ENCODE assay signal across 16 mouse cellular contexts in the genomic region with DNA sequence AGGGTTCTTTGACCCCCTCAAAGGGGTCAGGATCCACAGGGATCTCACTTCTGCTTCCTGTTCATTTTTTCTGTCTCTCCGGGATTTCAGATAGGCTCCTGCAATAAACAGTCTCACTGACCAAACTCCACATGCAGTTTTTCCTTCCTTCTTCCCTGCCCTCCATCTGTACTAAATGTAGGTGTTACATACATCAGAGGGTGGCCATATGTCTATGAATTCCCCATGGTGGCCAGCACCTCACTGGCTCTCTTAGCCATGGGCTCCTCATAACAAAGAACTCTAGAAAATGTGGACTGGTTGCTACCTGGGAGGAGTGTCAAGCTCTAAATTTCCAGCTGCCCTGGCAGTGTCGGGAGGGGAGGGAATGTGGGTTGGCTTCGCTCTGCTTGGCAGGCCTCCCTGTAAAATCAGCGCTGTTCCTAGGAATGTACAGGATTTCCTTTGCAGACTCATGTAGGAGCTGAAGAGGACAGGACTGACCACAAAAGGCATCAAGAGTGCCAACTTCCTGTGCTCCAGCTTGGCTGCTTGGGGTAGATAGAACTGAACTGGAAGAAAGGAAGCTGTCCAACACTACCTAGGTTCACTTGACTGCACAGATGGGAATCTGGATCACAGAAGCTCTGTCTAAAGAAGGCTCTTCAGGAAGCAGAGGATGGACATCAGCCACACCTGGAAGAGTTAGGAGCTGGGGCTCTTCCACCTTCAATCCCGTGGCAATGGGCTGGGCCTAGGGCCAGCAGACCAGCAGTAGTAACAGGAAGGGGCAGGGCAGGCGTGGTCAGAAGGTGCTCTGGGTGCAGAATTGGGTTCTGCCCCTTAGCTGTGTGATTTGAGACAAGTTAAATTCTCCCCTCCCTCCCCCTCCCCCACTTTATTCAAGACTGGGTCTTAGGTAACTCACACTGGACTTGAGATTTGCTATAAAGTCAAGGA. TPM values are rescaled to one million over a fixed set of nuclear protein-coding genes. Genes with fewer than 3 reads are reported as not detected.
DNase-seq lines count a peak whose midpoint lies in the region; ATAC-seq and TF ChIP-seq lines count a peak whose summit lies in the region.
"Had no signal": no experiment of that assay in that cellular context is flagged by ENCODE, and none has a peak within 500 bp of the region (broad histone marks: within the 10 kb centered on the region; RNA-seq: fewer than 3 reads in every experiment).

No protein-coding gene starts in this region.

- H3K4me3 ChIP-seq in heart, embryonic 13.5 days: no peak overlapping the region
- no peak overlapping the region for H3K4me3 ChIP-seq in embryonic facial prominence, embryonic 14.5 days (ENCODE audit: low read depth, low read length)
- H3K4me3 ChIP-seq in lung, embryonic 14.5 days (ENCODE audit: low read depth, low read length): no peak overlapping the region

- H3K36me3 ChIP-seq in heart, embryonic 13.5 days: no peaks in the 10 kb centered on the region
- no peaks in the 10 kb centered on the region for H3K36me3 ChIP-seq in embryonic facial prominence, embryonic 14.5 days (ENCODE audit: control insufficient read depth, insufficient read depth, low read length)
- H3K36me3 ChIP-seq in lung, embryonic 14.5 days (ENCODE audit: insufficient read depth): no peaks in the 10 kb centered on the region

- no peak overlapping the region for H3K9ac ChIP-seq in heart, embryonic 13.5 days
- no peak overlapping the region for H3K9ac ChIP-seq in embryonic facial prominence, embryonic 14.5 days (ENCODE audit: low read depth, low read length)
- H3K9ac ChIP-seq in lung, embryonic 14.5 days: no peak overlapping the region

- ATAC-seq in heart, embryonic 13.5 days (ENCODE audit: extremely low read depth, insufficient number of reproducible peaks, low FRiP score, low TSS enrichment): no peak
- peak; percentile 50; the same call in 1 of the 2 replicates for ATAC-seq in embryonic facial prominence, embryonic 14.5 days (ENCODE audit: low read depth)
- ATAC-seq in lung, embryonic 14.5 days (ENCODE audit: insufficient read depth): peak; percentile 35

- no peak for TF ChIP-seq CTCF in lung, embryonic 14.5 days (IDR thresholded peaks at IDR 0.05; ENCODE audit: low read depth)

- H3K4me2 ChIP-seq in heart, embryonic 13.5 days: no peak overlapping the region
- no peak overlapping the region for H3K4me2 ChIP-seq in embryonic facial prominence, embryonic 14.5 days (ENCODE audit: low read depth, low read length)
- no peak overlapping the region for H3K4me2 ChIP-seq in lung, embryonic 14.5 days

- intact Hi-C loops in heart, postnatal 36 days (cut with DNase I): no loop called here
- intact Hi-C loops in left cerebral cortex, postnatal 36 days (cut with DNase I): no loop called here

- no peaks in the 10 kb centered on the region for H3K27me3 ChIP-seq in heart, embryonic 13.5 days (replicated peaks)
- no peaks in the 10 kb centered on the region for H3K27me3 ChIP-seq in embryonic facial prominence, embryonic 14.5 days (replicated peaks; ENCODE audit: control insufficient read depth, insufficient read depth, low read length)
- no peaks in the 10 kb centered on the region for H3K27me3 ChIP-seq in lung, embryonic 14.5 days (ENCODE audit: insufficient read depth, low read length)

- H3K27ac ChIP-seq in heart, embryonic 13.5 days (replicated peaks): peak overlapping the region; percentile 44; the same call in 1 of the 2 replicates
- 0 out of 2 replicates have a peak overlapping the region, but pooled peaks have one; percentile 36 for H3K27ac ChIP-seq in embryonic facial prominence, embryonic 14.5 days (replicated peaks; ENCODE audit: low read depth, low read length)
- peak overlapping the region; percentile 18; the same call in 1 of the 2 replicates for H3K27ac ChIP-seq in lung, embryonic 14.5 days (ENCODE audit: low read depth)

- 68% methylated on average over 6 of the region's 6 CpGs for WGBS in heart, embryonic 13.5 days
- WGBS in embryonic facial prominence, embryonic 14.5 days: 64% methylated on average over 6 of the region's 6 CpGs
- 49% methylated on average over 6 of the region's 6 CpGs for WGBS in lung, embryonic 14.5 days

- no peak for DNase-seq in heart, postnatal 36 days
- DNase-seq in 3134 (ENCODE audit: extremely low read depth, insufficient read length, low spot score): peak; percentile 86
- peak; percentile 63 for DNase-seq in embryonic facial prominence, embryonic 14.5 days (ENCODE audit: low spot score)
- DNase-seq in lung, embryonic 14.5 days: peak; percentile 57
- no peak for DNase-seq in adrenal gland, adult 18-20 months (ENCODE audit: low spot score in 2 of 2)
- no peak for DNase-seq in urinary bladder, postnatal 36 days (ENCODE audit: low spot score in 2 of 2)
- no peak for DNase-seq in left cerebral cortex, postnatal 36 days (ENCODE audit: low spot score in 2 of 2)
- DNase-seq: adrenal gland, postnatal 36 days; cerebellum, postnatal 14 days; thymus, adult 18-20 months had no signal

- H3K9me3 ChIP-seq in heart, embryonic 13.5 days: no peaks in the 10 kb centered on the region
- no peaks in the 10 kb centered on the region for H3K9me3 ChIP-seq in embryonic facial prominence, embryonic 14.5 days (ENCODE audit: control insufficient read depth, low read length)
- H3K9me3 ChIP-seq in lung, embryonic 14.5 days (ENCODE audit: low read depth, low read length): no peaks in the 10 kb centered on the region

- H3K4me1 ChIP-seq in heart, embryonic 13.5 days: peaks cover 26% of the 10 kb centered on the region
- H3K4me1 ChIP-seq in embryonic facial prominence, embryonic 14.5 days (ENCODE audit: control insufficient read depth, insufficient read depth, low read length): 0 out of 2 replicates have a peak, but pooled peaks cover 3% of the 10 kb centered on the region
- no peaks in the 10 kb centered on the region for H3K4me1 ChIP-seq in lung, embryonic 14.5 days (ENCODE audit: insufficient read depth)

RNA-seq across cellular contexts. Expression of a gene that starts 14.0 kb away (rescaled TPM):
- polyA plus RNA-seq in heart, embryonic 13.5 days (2015; fragmentation: Nextera tagmentation; extraction: Ambion mirVana): not detected in 2 replicates
- not detected for total RNA-seq in heart, postnatal 36 days (2021)
- 4.8 TPM in 1 of 2 replicates, not detected in the other for polyA plus RNA-seq in embryonic facial prominence, embryonic 14.5 days (2014; fragmentation: Nextera tagmentation; extraction: Ambion mirVana)
- polyA plus RNA-seq in lung, embryonic 14.5 days (2014; fragmentation: Nextera tagmentation; extraction: Ambion mirVana): not detected in 2 replicates
- not detected for total RNA-seq in adrenal gland, adult 18-20 months (2021)
- under 1 TPM in 1 of 2 experiments, not detected in 1; 0.79 TPM for total RNA-seq in left cerebral cortex, postnatal 36 days (2021)
- total RNA-seq: adrenal gland, postnatal 36 days; gastrocnemius, adult 18-20 months; left cerebral cortex, postnatal 25 days; megakaryocyte progenitor cell, adult 5-6 weeks had no signal
- polyA plus RNA-seq: hindbrain, embryonic 11.5 days; small intestine, adult 2 months had no signal

RNA-seq across cellular contexts. Expression of a gene that starts 56.3 kb away (rescaled TPM):
- polyA plus RNA-seq in heart, embryonic 13.5 days (2015; fragmentation: Nextera tagmentation; extraction: Ambion mirVana): 4.1 and 6.6 TPM in 2 replicates
- total RNA-seq in heart, postnatal 36 days (2021): 10 to 100 TPM; 12.1 to 16.4 TPM
- polyA plus RNA-seq in embryonic facial prominence, embryonic 14.5 days (2014; fragmentation: Nextera tagmentation; extraction: Ambion mirVana): 7.7 and 8.6 TPM in 2 replicates
- 6.4 and 7.5 TPM in 2 replicates for polyA plus RNA-seq in lung, embryonic 14.5 days (2014; fragmentation: Nextera tagmentation; extraction: Ambion mirVana)
- total RNA-seq in adrenal gland, adult 18-20 months (2021): 1 to 10 TPM; 5.5 to 6.9 TPM
- total RNA-seq in left cerebral cortex, postnatal 36 days (2021): 10 to 100 TPM in 1 of 2 experiments, 1 to 10 TPM in 1; 6.9 to 13.7 TPM

Comparison
In these comparisons a context has a peak if more than half of its experiments do, and no peak if none do; other contexts are left out.
1. DNase-seq: peak in 3134 (single experiment), embryonic facial prominence, embryonic 14.5 days (single experiment) and lung, embryonic 14.5 days (single experiment); none in heart, postnatal 36 days (0 of 2), adrenal gland, adult 18-20 months (0 of 2), urinary bladder, postnatal 36 days (0 of 2) and left cerebral cortex, postnatal 36 days (0 of 2).
2. Peak in every context shown above with its lines, with median percentiles within 50 percentile points of each other: H3K27ac ChIP-seq.